Mouse (Mus musculus) MEL (cell line): ENCODE results near the gene Gbp6.
"Not testable (repeated sequence)": the region's sequence is repeated elsewhere in the genome, so short reads cannot be mapped to it uniquely, and the experiment has no call there.

ENCODE experiments used
- CTCF ChIP-seq, 3 experiments: IDR thresholded peaks in 2 of 3; conservative IDR thresholded peaks in 1 of 3; 2 replicates each; pipeline ENCODE4 v1.5.1; 2011 to 2012; ENCODE audit warnings: low read length in 3 of 3, low read depth in 2 of 3, mild to moderate bottlenecking in 2 of 3, improper control_type of control experiment in 1 of 3, inconsistent platforms in 1 of 3, mixed read lengths in 1 of 3, moderate library complexity in 1 of 3; ENCODE audit not compliant: control insufficient read depth in 1 of 3, insufficient read depth in 1 of 3, poor library complexity in 1 of 3, severe bottlenecking in 1 of 3
- MAX ChIP-seq: IDR thresholded peaks from 2 replicates; pipeline ENCODE4 v1.6.1; 2011; ENCODE audit warnings: low read length, improper control_type of control experiment

GRCm38 (mm10) chr5:105244741-105245140 is 48.8 kb downstream of the Gbp6 start:
- TF ChIP-seq MAX; CTCF (IDR thresholded peaks at IDR 0.05 in 2 of 3, conservative IDR thresholded peaks at IDR 0.05 in 1 of 3; ENCODE audit: control insufficient read depth in 1 of 3, insufficient read depth in 1 of 3, low read depth in 2 of 3, low read length in 3 of 3, poor library complexity in 1 of 3, severe bottlenecking in 1 of 3): not testable (repeated sequence)
